Mouse (Mus musculus): ENCODE measurements around the gene Gdpd3. TPM values are rescaled to one million over a fixed set of nuclear protein-coding genes. Genes with fewer than 3 reads are reported as not detected.

Gene Gdpd3
- total RNA-seq, 2 experiments from 2014 or later = 2.4 to 3.4 TPM

GRCm38 (mm10) chr7:126793456-126794270 is 27.5 kb downstream of the Gdpd3 start:
- no peak for DNase-seq (ENCODE audit: extremely low spot score in 1 of 2, low spot score in 2 of 2)
- intact Hi-C loops (cut with DNase I) = loop anchor here (10.0 kb wide), 1 partner anchor 289 kb away; the partner anchor contains the start of gene Atxn2l
- no peak for TF ChIP-seq CTCF (IDR thresholded peaks at IDR 0.05)

GRCm38 (mm10) chr7:126794271-126794605 is 28.1 kb downstream of the Gdpd3 start:
- TF ChIP-seq CTCF (IDR thresholded peaks at IDR 0.05) = no peak
- no peak for DNase-seq (ENCODE audit: extremely low spot score in 1 of 2, low spot score in 2 of 2)
- Histone ChIP-seq H3K4me3 (no peak overlapping the region), H3K27ac (no peak overlapping the region)
- intact Hi-C loops (cut with DNase I) = loop anchor here (10.0 kb wide), 1 partner anchor 289 kb away; the partner anchor contains the start of gene Atxn2l

More at GRCm38 (mm10) chr7:126793456-126794270, 27.5 kb downstream of the Gdpd3 start:
- Histone ChIP-seq H3K27ac (no peak overlapping the region), H3K4me3 (no peak overlapping the region)

- TF ChIP-seq CTCF (IDR thresholded peaks at IDR 0.05) = peak; percentile 30
- no peak overlapping the region; the same call in 1 of the 2 replicates for H3K27ac ChIP-seq
- peak overlapping the region; percentile 81 for H3K4me3 ChIP-seq
- intact Hi-C loops (cut with DNase I) = loop anchor here (5.0 to 10.0 kb wide), 2 partner anchors 93 to 291 kb away; partner anchors contain the start of gene Atxn2l
- no peak for DNase-seq (ENCODE audit: extremely low spot score in 1 of 2, low spot score in 2 of 2)
These were observed 29.5 kb downstream of the Gdpd3 start for GRCm38 (mm10) chr7:126795387-126796317.

- peak in 1 of 2 experiments; percentile 59 for DNase-seq (ENCODE audit: extremely low spot score in 1 of 2, low spot score in 2 of 2)
- Histone ChIP-seq H3K27ac (peak overlapping the region; percentile 29; the same call in 1 of the 2 replicates), H3K4me3 (peak overlapping the region; percentile 81)
- intact Hi-C loops (cut with DNase I) = loop anchor here (5.0 to 10.0 kb wide), 2 partner anchors 94 to 292 kb away; partner anchors contain the start of gene Atxn2l
- TF ChIP-seq CTCF (IDR thresholded peaks at IDR 0.05) = peak; percentile 44
These were observed 30.3 kb downstream of the Gdpd3 start for GRCm38 (mm10) chr7:126796350-126796932.

GRCm38 (mm10) chr7:126797411-126798126 is 31.4 kb downstream of the Gdpd3 start, which contains the start of gene Fam57b:
Fam57b (plus strand) TSS chr7:126797668.
- DNase-seq (ENCODE audit: extremely low spot score in 1 of 2, low spot score in 2 of 2) = no peak
- intact Hi-C loops (cut with DNase I) = loop anchor here (5.0 to 10.0 kb wide), 2 partner anchors 95 to 293 kb away; partner anchors contain the start of gene Atxn2l
- no peak for TF ChIP-seq CTCF (IDR thresholded peaks at IDR 0.05)
- Histone ChIP-seq H3K4me3 (peak within 1 kb of the TSS; percentile 81), H3K27ac (peak within 1 kb of the TSS; percentile 100)

GRCm38 (mm10) chr7:126798127-126799049 is 32.3 kb downstream of the Gdpd3 start:
- Histone ChIP-seq H3K27ac (peak overlapping the region; percentile 100), H3K4me3 (peak overlapping the region; percentile 81)
- intact Hi-C loops (cut with DNase I) = loop anchor here (1.0 to 10.0 kb wide), 3 partner anchors 96 to 294 kb away; partner anchors contain the start of genes Atxn2l and Maz
- no peak for DNase-seq (ENCODE audit: extremely low spot score in 1 of 2, low spot score in 2 of 2)
- TF ChIP-seq CTCF (IDR thresholded peaks at IDR 0.05) = no peak

- DNase-seq (ENCODE audit: extremely low spot score in 1 of 2, low spot score in 2 of 2) = peak; percentile 96 to 98
- intact Hi-C loops (cut with DNase I) = loop anchor here (1.0 to 10.0 kb wide), 3 partner anchors 97 to 294 kb away; partner anchors contain the start of genes Atxn2l and Maz
- peak overlapping the region; percentile 81 for H3K4me3 ChIP-seq
- peak; percentile 59 for TF ChIP-seq CTCF (IDR thresholded peaks at IDR 0.05)
- peak overlapping the region; percentile 100 for H3K27ac ChIP-seq
These were observed 32.9 kb downstream of the Gdpd3 start for GRCm38 (mm10) chr7:126799050-126799467.

- intact Hi-C loops (cut with DNase I) = loop anchor here (1.0 to 10.0 kb wide), 3 partner anchors 97 to 295 kb away; partner anchors contain the start of genes Atxn2l and Maz
- Histone ChIP-seq H3K4me3 (peak overlapping the region; percentile 73), H3K27ac (peak overlapping the region; percentile 100)
- TF ChIP-seq CTCF (IDR thresholded peaks at IDR 0.05) = peak; percentile 48
- DNase-seq (ENCODE audit: extremely low spot score in 1 of 2, low spot score in 2 of 2) = peak in 1 of 2 experiments; percentile 54
These were observed 33.5 kb downstream of the Gdpd3 start for GRCm38 (mm10) chr7:126799468-126800268.
